Mouse (Mus musculus): ENCODE measurements around the gene Bcl2l14. TPM values are rescaled to one million over a fixed set of nuclear protein-coding genes. Genes with fewer than 3 reads are reported as not detected.

Bcl2l14 gene
- polyA plus RNA-seq, 1 experiment from 2014 or later = not detected

GRCm38 (mm10) chr6:134367366-134368281, 28.5 kb upstream of the Bcl2l14 start:
- no peak overlapping the region for H3K4me3 ChIP-seq (ENCODE audit: low read depth, low read length)
- WGBS = 61% methylated on average over 12 of the region's 12 CpGs
- ATAC-seq = no peak
- H3K27ac ChIP-seq (ENCODE audit: low read length) = no peak overlapping the region
- H3K9ac ChIP-seq (ENCODE audit: low read depth, low read length) = no peak overlapping the region
- no peaks in the 10 kb centered on the region for H3K27me3 ChIP-seq (ENCODE audit: control insufficient read depth, insufficient read depth, low read depth, low read length)
- no peaks in the 10 kb centered on the region for H3K9me3 ChIP-seq (replicated peaks; ENCODE audit: control insufficient read depth, low read length, poor library complexity, severe bottlenecking)
- H3K36me3 ChIP-seq (ENCODE audit: control insufficient read depth, insufficient read depth, low read length) = no peaks in the 10 kb centered on the region
- H3K4me1 ChIP-seq (ENCODE audit: control insufficient read depth, insufficient read depth, low read length) = no peaks in the 10 kb centered on the region
- H3K4me2 ChIP-seq (ENCODE audit: low read length) = no peak overlapping the region

- Histone ChIP-seq H3K9ac (ENCODE audit: low read depth, low read length) (no peak overlapping the region), H3K4me1 (ENCODE audit: control insufficient read depth, insufficient read depth, low read length) (no peaks in the 10 kb centered on the region), H3K4me3 (ENCODE audit: low read depth, low read length) (no peak overlapping the region), H3K9me3 (replicated peaks; ENCODE audit: control insufficient read depth, low read length, poor library complexity, severe bottlenecking) (no peaks in the 10 kb centered on the region), H3K4me2 (ENCODE audit: low read length) (no peak overlapping the region), H3K27ac (ENCODE audit: low read length) (no peak overlapping the region), H3K36me3 (ENCODE audit: control insufficient read depth, insufficient read depth, low read length) (no peaks in the 10 kb centered on the region), H3K27me3 (ENCODE audit: control insufficient read depth, insufficient read depth, low read depth, low read length) (no peaks in the 10 kb centered on the region)
- 72% methylated on average over 2 of the region's 2 CpGs for WGBS
- ATAC-seq = no peak
These were observed 23.2 kb upstream of the Bcl2l14 start for GRCm38 (mm10) chr6:134372946-134373345.

DNA sequence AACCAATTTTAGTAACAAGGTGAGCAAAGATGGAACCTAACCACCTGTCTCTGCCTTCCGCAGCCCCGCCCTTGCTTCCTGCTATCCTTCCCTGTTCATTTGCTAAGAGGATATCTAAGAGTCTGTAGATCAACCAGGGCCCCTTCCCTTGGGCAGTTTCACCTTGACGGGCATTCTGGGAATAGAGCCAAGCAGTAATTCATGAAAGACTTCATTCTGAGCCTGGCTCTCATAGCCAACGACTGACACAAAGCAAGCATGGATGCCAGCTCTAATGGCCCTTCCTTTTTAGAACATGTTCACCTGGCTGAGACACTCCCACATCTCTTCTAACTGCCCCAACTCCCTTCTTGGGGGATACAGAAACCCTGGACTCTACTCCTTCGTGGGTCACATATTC, 18.9 kb upstream of the Bcl2l14 start:
- H3K4me2 ChIP-seq (ENCODE audit: low read length) = no peak overlapping the region
- H3K4me1 ChIP-seq (ENCODE audit: control insufficient read depth, insufficient read depth, low read length) = no peaks in the 10 kb centered on the region
- no peak overlapping the region for H3K4me3 ChIP-seq (ENCODE audit: low read depth, low read length)
- no peaks in the 10 kb centered on the region; the same call in 1 of the 2 replicates for H3K9me3 ChIP-seq (replicated peaks; ENCODE audit: control insufficient read depth, low read length, poor library complexity, severe bottlenecking)
- H3K27ac ChIP-seq (ENCODE audit: low read length) = no peak overlapping the region
- no peak overlapping the region for H3K9ac ChIP-seq (ENCODE audit: low read depth, low read length)
- no peaks in the 10 kb centered on the region for H3K27me3 ChIP-seq (ENCODE audit: control insufficient read depth, insufficient read depth, low read depth, low read length)
- WGBS = 84% methylated on average over 5 of the region's 5 CpGs
- ATAC-seq = no peak
- H3K36me3 ChIP-seq (ENCODE audit: control insufficient read depth, insufficient read depth, low read length) = no peaks in the 10 kb centered on the region

- WGBS = 88% methylated on average over 3 of the region's 3 CpGs
- no peaks in the 10 kb centered on the region for H3K4me1 ChIP-seq (ENCODE audit: control insufficient read depth, insufficient read depth, low read length)
- no peak overlapping the region for H3K4me3 ChIP-seq (ENCODE audit: low read depth, low read length)
- no peaks in the 10 kb centered on the region for H3K36me3 ChIP-seq (ENCODE audit: control insufficient read depth, insufficient read depth, low read length)
- no peak overlapping the region for H3K9ac ChIP-seq (ENCODE audit: low read depth, low read length)
- H3K27me3 ChIP-seq (ENCODE audit: control insufficient read depth, insufficient read depth, low read depth, low read length) = no peaks in the 10 kb centered on the region
- H3K9me3 ChIP-seq (replicated peaks; ENCODE audit: control insufficient read depth, low read length, poor library complexity, severe bottlenecking) = no peaks in the 10 kb centered on the region; the same call in 1 of the 2 replicates
- ATAC-seq = no peak
- no peak overlapping the region for H3K4me2 ChIP-seq (ENCODE audit: low read length)
- H3K27ac ChIP-seq (ENCODE audit: low read length) = no peak overlapping the region
These were observed 18.3 kb upstream of the Bcl2l14 start for GRCm38 (mm10) chr6:134377856-134378255.

- Histone ChIP-seq H3K4me2 (ENCODE audit: low read length) (no peak overlapping the region), H3K36me3 (ENCODE audit: control insufficient read depth, insufficient read depth, low read length) (no peaks in the 10 kb centered on the region), H3K9me3 (replicated peaks; ENCODE audit: control insufficient read depth, low read length, poor library complexity, severe bottlenecking) (no peaks in the 10 kb centered on the region; the same call in 1 of the 2 replicates), H3K27ac (ENCODE audit: low read length) (no peak overlapping the region), H3K9ac (ENCODE audit: low read depth, low read length) (no peak overlapping the region), H3K4me3 (ENCODE audit: low read depth, low read length) (no peak overlapping the region), H3K27me3 (ENCODE audit: control insufficient read depth, insufficient read depth, low read depth, low read length) (no peaks in the 10 kb centered on the region), H3K4me1 (ENCODE audit: control insufficient read depth, insufficient read depth, low read length) (no peaks in the 10 kb centered on the region)
- no peak for ATAC-seq
- WGBS = 90% methylated on average over 6 of the region's 6 CpGs
These were observed 14.7 kb upstream of the Bcl2l14 start for GRCm38 (mm10) chr6:134381462-134381861.

- no peak overlapping the region for H3K9ac ChIP-seq (ENCODE audit: low read depth, low read length)
- no peak overlapping the region for H3K4me2 ChIP-seq (ENCODE audit: low read length)
- H3K27ac ChIP-seq (ENCODE audit: low read length) = no peak overlapping the region
- no peaks in the 10 kb centered on the region for H3K36me3 ChIP-seq (ENCODE audit: control insufficient read depth, insufficient read depth, low read length)
- no peaks in the 10 kb centered on the region for H3K4me1 ChIP-seq (ENCODE audit: control insufficient read depth, insufficient read depth, low read length)
- WGBS = 89% methylated on average over 6 of the region's 6 CpGs
- H3K4me3 ChIP-seq (ENCODE audit: low read depth, low read length) = no peak overlapping the region
- no peaks in the 10 kb centered on the region for H3K27me3 ChIP-seq (ENCODE audit: control insufficient read depth, insufficient read depth, low read depth, low read length)
- ATAC-seq = no peak
- no peaks in the 10 kb centered on the region for H3K9me3 ChIP-seq (replicated peaks; ENCODE audit: control insufficient read depth, low read length, poor library complexity, severe bottlenecking)
These were observed 10.2 kb upstream of the Bcl2l14 start for GRCm38 (mm10) chr6:134385931-134386330.

GRCm38 (mm10) chr6:134387396-134387795, 8.7 kb upstream of the Bcl2l14 start:
- ATAC-seq = no peak
- Histone ChIP-seq H3K27me3 (ENCODE audit: control insufficient read depth, insufficient read depth, low read depth, low read length) (no peaks in the 10 kb centered on the region), H3K36me3 (ENCODE audit: control insufficient read depth, insufficient read depth, low read length) (no peaks in the 10 kb centered on the region), H3K4me1 (ENCODE audit: control insufficient read depth, insufficient read depth, low read length) (no peaks in the 10 kb centered on the region), H3K9me3 (replicated peaks; ENCODE audit: control insufficient read depth, low read length, poor library complexity, severe bottlenecking) (no peaks in the 10 kb centered on the region), H3K27ac (ENCODE audit: low read length) (no peak overlapping the region), H3K9ac (ENCODE audit: low read depth, low read length) (no peak overlapping the region), H3K4me3 (ENCODE audit: low read depth, low read length) (no peak overlapping the region), H3K4me2 (ENCODE audit: low read length) (no peak overlapping the region)
- 90% methylated on average over 10 of the region's 10 CpGs for WGBS

DNA sequence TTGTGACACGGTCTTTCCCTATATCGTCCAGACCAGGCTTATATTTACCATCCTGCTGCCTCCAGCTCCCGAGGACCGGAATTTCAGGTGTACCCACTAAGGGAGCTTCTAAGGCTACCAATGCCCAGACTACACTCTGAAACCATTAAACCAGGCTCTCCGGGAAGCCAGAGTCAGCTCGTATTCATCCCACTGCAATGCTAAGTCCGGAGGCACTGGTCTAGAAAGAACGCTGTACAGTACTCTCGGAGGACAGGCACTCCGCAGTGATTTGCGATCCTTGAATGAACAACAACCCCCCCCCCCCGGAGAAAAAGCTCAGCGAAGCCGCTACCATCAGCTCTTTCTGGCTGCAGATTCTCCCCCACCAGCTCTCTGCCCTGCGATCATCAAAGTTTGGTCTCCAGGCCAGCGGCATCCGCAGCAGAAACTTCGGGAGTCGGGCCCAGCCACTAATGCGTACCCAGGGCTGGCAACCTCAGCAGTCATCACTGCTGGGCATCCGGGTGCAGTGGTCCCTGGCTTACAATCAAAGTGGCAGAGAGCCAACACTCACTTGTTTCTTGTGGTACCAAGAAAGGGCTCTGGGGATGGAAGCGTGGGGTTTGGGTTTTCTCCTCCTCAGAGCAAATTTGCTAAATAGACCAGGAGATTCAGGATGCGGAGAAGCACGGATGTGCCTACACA, 7.6 kb upstream of the Bcl2l14 start:
- 71% methylated on average over 24 of the region's 24 CpGs for whole genome bisulfite sequencing
- H3K27ac ChIP-seq (ENCODE audit: low read length) = no peak overlapping the region
- H3K4me1 ChIP-seq (ENCODE audit: control insufficient read depth, insufficient read depth, low read length) = no peaks in the 10 kb centered on the region
- no peak for ATAC-seq
- H3K9ac ChIP-seq (ENCODE audit: low read depth, low read length) = no peak overlapping the region
- H3K4me3 ChIP-seq (ENCODE audit: low read depth, low read length) = no peak overlapping the region
- no peaks in the 10 kb centered on the region for H3K9me3 ChIP-seq (replicated peaks; ENCODE audit: control insufficient read depth, low read length, poor library complexity, severe bottlenecking)
- no peaks in the 10 kb centered on the region for H3K27me3 ChIP-seq (ENCODE audit: control insufficient read depth, insufficient read depth, low read depth, low read length)
- no peaks in the 10 kb centered on the region for H3K36me3 ChIP-seq (ENCODE audit: control insufficient read depth, insufficient read depth, low read length)
- H3K4me2 ChIP-seq (ENCODE audit: low read length) = no peak overlapping the region
